Mouse (Mus musculus): Measurements from ENCODE around the gene Ugt2a1. TPM values are rescaled to one million over a fixed set of nuclear protein-coding genes. Genes with fewer than 3 reads are reported as not detected.
"Not testable (repeated sequence)": the region's sequence is repeated elsewhere in the genome, so short reads cannot be mapped to it uniquely, and the experiment has no call there.

Ugt2a1 gene
- polyA plus RNA-seq, 1 experiment, result not detected

DNA sequence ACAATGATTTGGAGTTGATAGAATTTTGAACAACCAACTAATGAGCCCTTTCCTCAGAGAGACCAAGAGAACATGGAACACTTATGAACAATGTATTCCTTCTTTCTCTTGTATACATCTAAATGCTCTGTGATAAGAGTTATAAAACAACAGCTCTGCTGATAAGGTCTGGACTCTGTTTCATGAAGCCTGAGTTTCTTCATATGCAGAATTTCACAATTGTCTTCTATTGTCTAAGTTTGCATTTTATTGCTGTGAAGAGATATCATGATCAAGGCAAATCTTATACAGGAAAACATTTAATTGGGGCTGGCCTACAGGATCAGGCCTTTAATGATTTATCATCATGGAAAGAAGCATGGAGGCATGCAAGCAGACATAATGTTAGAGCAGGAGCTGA lies 33.0 kb downstream of the Ugt2a1 start:
- Histone ChIP-seq H3K4me3 (ENCODE audit: insufficient read depth, poor library complexity, severe bottlenecking) (no peak overlapping the region), H3K79me2 (ENCODE audit: control insufficient read depth, insufficient read depth) (no peaks in the 10 kb centered on the region), H3K36me3 (ENCODE audit: control insufficient read depth, insufficient read depth) (no peaks in the 10 kb centered on the region), H3K79me3 (ENCODE audit: low read depth) (no peaks in the 10 kb centered on the region), H3K27me3 (ENCODE audit: control insufficient read depth, insufficient read depth, insufficient read length) (no peaks in the 10 kb centered on the region), H3ac (ENCODE audit: control insufficient read depth, insufficient read length, low read depth) (no peak overlapping the region)
- TF ChIP-seq MYOD1 (IDR thresholded peaks at IDR 0.05; ENCODE audit: control insufficient read depth, insufficient read length, low read depth) (no peak), CEBPB (IDR thresholded peaks at IDR 0.05; ENCODE audit: low read depth) (no peak), CTCF (IDR thresholded peaks at IDR 0.05; ENCODE audit: control insufficient read depth, insufficient read depth, insufficient read length) (no peak), FOSL1 (IDR thresholded peaks at IDR 0.05; ENCODE audit: insufficient read depth, low read length, poor library complexity, severe bottlenecking) (no peak), MAX (IDR thresholded peaks at IDR 0.05) (no peak), USF1 (IDR thresholded peaks at IDR 0.05; ENCODE audit: low read depth) (no peak)

- Histone ChIP-seq H3K36me3 (ENCODE audit: control insufficient read depth, insufficient read depth) (no peaks in the 10 kb centered on the region), H3K4me3 (ENCODE audit: insufficient read depth, poor library complexity, severe bottlenecking) (no peak overlapping the region), H3K79me2 (ENCODE audit: control insufficient read depth, insufficient read depth) (no peaks in the 10 kb centered on the region), H3ac (ENCODE audit: control insufficient read depth, insufficient read length, low read depth) (no peak overlapping the region), H3K27me3 (ENCODE audit: control insufficient read depth, insufficient read depth, insufficient read length) (no peaks in the 10 kb centered on the region), H3K79me3 (ENCODE audit: low read depth) (no peaks in the 10 kb centered on the region)
- TF ChIP-seq MAX (IDR thresholded peaks at IDR 0.05) (no peak), USF1 (IDR thresholded peaks at IDR 0.05; ENCODE audit: low read depth) (no peak), CTCF (IDR thresholded peaks at IDR 0.05; ENCODE audit: control insufficient read depth, insufficient read depth, insufficient read length) (no peak), FOSL1 (IDR thresholded peaks at IDR 0.05; ENCODE audit: insufficient read depth, low read length, poor library complexity, severe bottlenecking) (no peak), CEBPB (IDR thresholded peaks at IDR 0.05; ENCODE audit: low read depth) (no peak), MYOD1 (IDR thresholded peaks at IDR 0.05; ENCODE audit: control insufficient read depth, insufficient read length, low read depth) (no peak), MYOG (IDR thresholded peaks at IDR 0.05; ENCODE audit: control insufficient read depth, extremely low read depth, insufficient read length) (no peak)
Observed at GRCm38 (mm10) chr5:87456216-87456850, 34.3 kb downstream of the Ugt2a1 start.

GRCm38 (mm10) chr5:87455519-87455918 lies 35.2 kb downstream of the Ugt2a1 start:
- no peak overlapping the region for H3K4me3 ChIP-seq (ENCODE audit: insufficient read depth, poor library complexity, severe bottlenecking)
- no peak for TF ChIP-seq CEBPB (IDR thresholded peaks at IDR 0.05; ENCODE audit: low read depth)
- H3K36me3 ChIP-seq (ENCODE audit: control insufficient read depth, insufficient read depth), result no peaks in the 10 kb centered on the region
- H3K79me2 ChIP-seq (ENCODE audit: control insufficient read depth, insufficient read depth), result no peaks in the 10 kb centered on the region
- no peaks in the 10 kb centered on the region for H3K79me3 ChIP-seq (ENCODE audit: low read depth)
- no peak overlapping the region for H3ac ChIP-seq (ENCODE audit: control insufficient read depth, insufficient read length, low read depth)
- no peaks in the 10 kb centered on the region for H3K27me3 ChIP-seq (ENCODE audit: control insufficient read depth, insufficient read depth, insufficient read length)

GRCm38 (mm10) chr5:87452514-87452913 lies 38.2 kb downstream of the Ugt2a1 start:
- not testable (repeated sequence) for H3ac ChIP-seq (ENCODE audit: control insufficient read depth, insufficient read length, low read depth); H3K4me3 ChIP-seq (ENCODE audit: insufficient read depth, poor library complexity, severe bottlenecking); H3K27me3 ChIP-seq (ENCODE audit: control insufficient read depth, insufficient read depth, insufficient read length); H3K36me3 ChIP-seq (ENCODE audit: control insufficient read depth, insufficient read depth); H3K79me2 ChIP-seq (ENCODE audit: control insufficient read depth, insufficient read depth); H3K79me3 ChIP-seq (ENCODE audit: low read depth)

- H3K4me3 ChIP-seq (ENCODE audit: insufficient read depth, poor library complexity, severe bottlenecking), result no peak overlapping the region
- no peaks in the 10 kb centered on the region for H3K79me3 ChIP-seq (ENCODE audit: low read depth)
- no peak for TF ChIP-seq MAX (IDR thresholded peaks at IDR 0.05)
- no peak for TF ChIP-seq USF1 (IDR thresholded peaks at IDR 0.05; ENCODE audit: low read depth)
- no peak for TF ChIP-seq CEBPB (IDR thresholded peaks at IDR 0.05; ENCODE audit: low read depth)
- no peak for TF ChIP-seq MYOD1 (IDR thresholded peaks at IDR 0.05; ENCODE audit: control insufficient read depth, insufficient read length, low read depth)
- no peak for TF ChIP-seq MYOG (IDR thresholded peaks at IDR 0.05; ENCODE audit: control insufficient read depth, extremely low read depth, insufficient read length)
- TF ChIP-seq CTCF (IDR thresholded peaks at IDR 0.05; ENCODE audit: control insufficient read depth, insufficient read depth, insufficient read length), result no peak
- TF ChIP-seq FOSL1 (IDR thresholded peaks at IDR 0.05; ENCODE audit: insufficient read depth, low read length, poor library complexity, severe bottlenecking), result no peak
- H3K27me3 ChIP-seq (ENCODE audit: control insufficient read depth, insufficient read depth, insufficient read length), result no peaks in the 10 kb centered on the region
- H3K36me3 ChIP-seq (ENCODE audit: control insufficient read depth, insufficient read depth), result no peaks in the 10 kb centered on the region
- no peak overlapping the region for H3ac ChIP-seq (ENCODE audit: control insufficient read depth, insufficient read length, low read depth)
- H3K79me2 ChIP-seq (ENCODE audit: control insufficient read depth, insufficient read depth), result no peaks in the 10 kb centered on the region
Observed at GRCm38 (mm10) chr5:87436264-87436663, 54.4 kb downstream of the Ugt2a1 start.

DNA sequence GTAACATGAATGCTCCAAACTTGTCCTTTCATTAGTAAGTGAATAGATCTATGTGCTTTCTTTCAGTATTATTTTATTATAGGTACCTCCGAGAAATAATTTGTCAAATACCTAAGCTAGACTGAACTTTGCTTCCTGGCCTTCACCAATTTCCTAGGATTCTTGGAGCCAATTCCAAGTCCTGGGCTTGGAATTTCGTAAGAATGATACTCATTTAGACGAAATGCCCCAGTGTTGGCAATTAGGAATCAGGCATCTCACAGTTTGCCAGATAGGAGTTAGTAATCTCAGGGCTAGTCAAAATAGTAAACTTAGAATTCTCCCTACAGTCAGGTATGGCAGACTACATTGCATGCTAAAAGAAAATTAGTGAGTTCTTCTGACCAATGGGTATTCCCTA lies 65.0 kb downstream of the Ugt2a1 start:
- Histone ChIP-seq H3ac (ENCODE audit: control insufficient read depth, insufficient read length, low read depth) (no peak overlapping the region), H3K27me3 (ENCODE audit: control insufficient read depth, insufficient read depth, insufficient read length) (no peaks in the 10 kb centered on the region), H3K4me3 (ENCODE audit: insufficient read depth, poor library complexity, severe bottlenecking) (no peak overlapping the region), H3K79me3 (ENCODE audit: low read depth) (no peaks in the 10 kb centered on the region), H3K36me3 (ENCODE audit: control insufficient read depth, insufficient read depth) (no peaks in the 10 kb centered on the region), H3K79me2 (ENCODE audit: control insufficient read depth, insufficient read depth) (no peaks in the 10 kb centered on the region)
- no peak for TF ChIP-seq FOSL1 (IDR thresholded peaks at IDR 0.05; ENCODE audit: insufficient read depth, low read length, poor library complexity, severe bottlenecking)
- TF ChIP-seq CEBPB (IDR thresholded peaks at IDR 0.05; ENCODE audit: low read depth), result no peak
- no peak for TF ChIP-seq MYOG (IDR thresholded peaks at IDR 0.05; ENCODE audit: control insufficient read depth, extremely low read depth, insufficient read length)
- TF ChIP-seq USF1 (IDR thresholded peaks at IDR 0.05; ENCODE audit: low read depth), result no peak
- no peak for TF ChIP-seq MYOD1 (IDR thresholded peaks at IDR 0.05; ENCODE audit: control insufficient read depth, insufficient read length, low read depth)
- TF ChIP-seq MAX (IDR thresholded peaks at IDR 0.05), result no peak
- no peak for TF ChIP-seq CTCF (IDR thresholded peaks at IDR 0.05; ENCODE audit: control insufficient read depth, insufficient read depth, insufficient read length)

- H3K4me3 ChIP-seq (ENCODE audit: insufficient read depth, poor library complexity, severe bottlenecking); H3K79me2 ChIP-seq (ENCODE audit: control insufficient read depth, insufficient read depth); H3K36me3 ChIP-seq (ENCODE audit: control insufficient read depth, insufficient read depth); H3K79me3 ChIP-seq (ENCODE audit: low read depth); H3K27me3 ChIP-seq (ENCODE audit: control insufficient read depth, insufficient read depth, insufficient read length); H3ac ChIP-seq (ENCODE audit: control insufficient read depth, insufficient read length, low read depth): not testable (repeated sequence)
Observed at GRCm38 (mm10) chr5:87424041-87424440, 66.6 kb downstream of the Ugt2a1 start, which contains the start of gene Ugt2b38. Gene Ugt2b38 (minus strand): TSS chr5:87424203.
